Mouse (Mus musculus) liver, adult (tissue): Measurements from ENCODE around the gene 9330182L06Rik.

Experiments
- GATA4 ChIP-seq: IDR thresholded peaks from 2 replicates; pipeline ENCODE4 v1.6.1; 2014; ENCODE audit warnings: mild to moderate bottlenecking, low read length; ENCODE audit not compliant: insufficient replicate concordance

Gene 9330182L06Rik

DNA sequence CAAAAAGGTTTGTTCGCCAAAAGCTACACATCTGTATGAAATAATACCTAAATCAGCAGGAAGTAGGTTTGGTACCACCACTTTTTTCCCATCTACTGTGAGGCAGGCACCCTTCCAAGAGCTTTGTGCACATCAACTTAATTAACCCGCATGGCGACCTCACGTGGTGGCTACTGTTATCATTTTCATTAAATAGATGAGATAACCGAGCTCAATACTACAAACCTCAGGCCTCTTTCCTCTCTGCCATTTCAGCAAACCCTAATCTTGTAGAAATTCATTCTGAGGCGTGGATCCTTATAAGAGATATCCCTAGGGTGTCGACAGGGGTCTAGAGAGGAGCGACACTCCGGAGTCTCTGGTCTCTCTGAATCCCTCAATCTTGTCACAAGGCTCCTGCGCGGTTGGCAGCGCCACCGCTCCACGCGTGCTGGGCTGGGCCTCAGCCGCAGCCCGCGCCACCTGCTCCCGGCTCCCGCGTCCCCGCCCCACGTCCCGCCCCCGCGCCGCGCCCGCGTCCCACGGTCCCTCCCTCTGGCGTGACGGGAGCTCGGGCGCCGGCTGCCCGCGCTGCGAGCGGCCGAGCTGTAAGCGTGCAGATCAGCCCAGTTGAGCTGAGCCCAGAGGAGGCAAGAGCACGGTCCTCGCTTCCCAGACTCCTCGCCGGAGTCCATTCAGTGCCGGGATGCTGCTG lies at the start of gene 9330182L06Rik:
TSS of gene 9330182L06Rik (plus strand) at position 533 of the 694 bp plus-strand sequence.
- no peak for TF ChIP-seq GATA4

DNA sequence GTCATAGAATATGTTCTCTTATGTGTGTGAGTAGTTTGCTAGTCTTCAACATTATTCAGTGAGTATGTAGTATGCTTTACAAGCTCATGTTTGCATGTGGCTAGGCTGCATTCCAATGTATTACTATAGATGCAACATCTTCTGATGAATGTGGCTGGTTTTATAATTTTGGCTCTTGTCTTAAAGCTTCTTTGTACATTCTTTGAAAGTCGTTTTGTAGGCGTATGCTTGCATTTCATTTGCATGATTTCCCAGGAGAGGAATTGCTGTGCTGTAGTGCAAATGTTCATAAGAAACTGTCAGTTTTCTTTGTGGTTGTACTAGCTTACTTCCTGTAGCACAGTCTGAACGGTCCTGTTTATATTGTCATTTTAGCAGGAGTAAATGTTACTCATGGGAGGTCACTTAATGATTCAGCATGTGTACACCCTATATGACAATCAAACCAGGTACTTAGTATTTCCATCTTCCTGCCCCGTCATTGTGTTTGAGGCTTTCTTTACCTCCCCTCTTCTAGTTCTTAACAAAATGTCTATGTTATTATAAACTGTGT lies 38.4 kb upstream of the 9330182L06Rik start:
- TF ChIP-seq GATA4, result no peak

DNA sequence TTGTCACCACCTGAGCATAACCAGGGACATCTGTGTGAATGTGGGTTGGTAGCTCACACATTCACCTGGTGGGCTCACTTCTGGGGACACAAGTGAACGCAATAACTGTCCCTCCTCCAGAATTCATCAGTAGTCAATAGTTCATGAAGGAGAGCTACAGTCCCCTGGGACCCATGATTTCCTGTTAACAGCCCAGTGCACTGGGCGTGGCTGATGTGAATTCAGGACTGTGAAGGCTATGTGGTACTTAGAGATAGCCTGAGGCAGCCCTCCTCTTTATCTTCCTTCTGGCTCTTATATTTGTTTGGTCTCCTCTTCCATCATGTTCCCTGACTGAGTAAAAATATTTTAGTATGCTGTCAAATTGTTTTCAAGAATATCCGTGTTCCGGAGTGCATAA lies 1.6 kb upstream of the 9330182L06Rik start:
- TF ChIP-seq GATA4, result no peak

DNA sequence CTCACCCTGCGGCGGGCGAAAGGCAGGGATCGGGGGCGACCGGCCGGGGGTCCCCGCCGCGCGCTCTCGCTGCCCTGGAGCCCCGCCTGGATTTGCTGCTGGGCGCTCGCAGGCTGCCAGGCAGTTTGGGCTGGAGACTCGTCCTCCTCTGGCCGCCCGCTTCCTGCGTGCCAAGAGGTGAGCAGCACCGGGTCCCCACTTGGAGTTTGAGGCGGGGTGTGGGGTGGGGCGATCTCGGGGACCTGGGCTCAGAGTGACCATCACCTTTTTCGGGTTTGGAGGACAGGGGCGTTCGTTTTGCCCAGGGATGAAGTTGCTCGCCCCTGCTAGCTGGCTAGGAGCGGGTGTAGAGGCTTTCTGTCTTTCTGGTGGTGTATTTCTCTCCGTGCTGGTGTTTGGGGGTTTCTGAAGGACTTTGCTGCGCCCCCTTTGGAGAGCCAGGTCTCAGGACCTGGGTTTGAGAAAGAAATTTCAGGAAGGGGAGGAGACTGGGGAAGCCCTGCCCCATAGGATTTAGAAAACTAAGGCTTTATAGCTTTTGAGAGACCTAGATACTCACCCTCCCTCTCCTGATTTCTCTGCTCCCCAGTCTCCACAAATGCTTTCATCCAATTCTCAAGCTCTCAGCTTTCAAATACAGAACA lies 484 bp downstream of the 9330182L06Rik start:
- no peak for TF ChIP-seq GATA4

DNA sequence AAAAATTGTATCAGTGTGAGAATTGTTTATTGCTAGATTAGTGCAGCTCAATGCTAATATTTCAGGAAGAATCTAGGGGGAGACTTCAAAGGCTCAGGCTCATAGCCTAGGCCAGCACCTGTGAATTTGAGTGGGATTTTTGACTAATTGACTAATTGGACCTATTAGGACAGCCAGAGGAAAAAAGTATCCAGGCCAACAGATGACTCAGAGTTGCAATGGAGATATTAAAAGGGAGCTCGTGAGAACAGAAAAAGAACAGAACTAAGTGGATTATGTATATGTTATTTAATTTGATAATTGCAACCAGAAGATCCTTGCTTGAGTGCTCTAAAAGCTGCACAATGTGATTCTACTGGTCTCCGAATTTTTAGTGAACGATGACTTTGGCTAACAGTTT lies 3.7 kb downstream of the 9330182L06Rik start:
- TF ChIP-seq GATA4, result no peak

DNA sequence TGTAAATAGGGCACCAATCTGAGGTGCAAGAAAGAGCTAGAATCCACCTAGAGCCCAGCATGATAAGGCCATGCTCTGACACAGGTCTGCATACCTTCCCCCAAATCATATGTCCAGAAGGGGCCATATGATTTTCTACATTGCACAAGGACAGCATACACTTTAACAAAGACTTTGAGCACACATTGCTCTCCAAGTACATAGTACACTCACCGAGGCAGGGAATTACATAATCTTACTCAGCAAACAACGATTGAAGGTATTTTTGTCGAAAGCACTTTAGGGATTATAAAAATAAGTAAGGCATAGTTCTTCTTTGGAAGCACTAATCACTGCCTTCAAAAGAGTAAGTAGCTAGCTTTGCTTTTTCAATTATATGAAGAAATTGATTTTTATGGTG lies 7.1 kb downstream of the 9330182L06Rik start:
- no peak for TF ChIP-seq GATA4

DNA sequence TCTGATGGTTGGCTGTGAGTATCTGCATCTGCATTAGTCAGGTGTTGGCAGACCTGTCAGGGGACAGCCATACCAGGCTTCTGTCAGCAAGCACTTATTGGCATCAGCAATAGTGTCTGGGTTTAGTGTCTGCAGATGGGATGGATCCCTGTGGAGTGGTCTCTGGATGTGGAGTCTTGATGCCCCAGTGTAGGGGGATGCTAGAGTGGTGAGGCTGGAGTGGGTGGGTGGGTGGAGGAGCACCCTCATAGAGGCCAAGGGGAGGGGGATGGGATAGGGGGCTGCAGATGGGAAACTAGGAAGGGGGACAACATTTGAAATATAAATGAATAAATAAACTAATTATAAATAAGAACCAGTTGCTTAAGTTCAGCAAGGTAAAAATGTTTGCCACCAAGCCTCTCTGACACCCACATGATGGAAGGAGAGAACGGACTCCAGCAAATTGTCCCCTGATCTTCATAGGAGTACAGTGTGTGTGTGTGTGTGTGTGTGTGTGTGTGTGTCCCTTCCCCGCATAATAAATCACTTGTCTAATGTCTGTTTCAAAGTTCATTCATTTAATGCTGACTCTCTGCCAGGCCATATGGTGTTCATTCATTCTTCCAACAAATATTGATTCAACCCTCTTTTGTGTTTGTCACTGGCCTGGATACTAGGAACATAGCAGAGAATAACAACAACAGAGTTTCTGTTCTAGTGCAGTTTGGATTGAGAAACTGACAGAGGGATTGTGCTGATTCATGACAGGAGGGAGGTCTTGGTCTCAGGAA lies 30.0 kb downstream of the 9330182L06Rik start:
- no peak for TF ChIP-seq GATA4

DNA sequence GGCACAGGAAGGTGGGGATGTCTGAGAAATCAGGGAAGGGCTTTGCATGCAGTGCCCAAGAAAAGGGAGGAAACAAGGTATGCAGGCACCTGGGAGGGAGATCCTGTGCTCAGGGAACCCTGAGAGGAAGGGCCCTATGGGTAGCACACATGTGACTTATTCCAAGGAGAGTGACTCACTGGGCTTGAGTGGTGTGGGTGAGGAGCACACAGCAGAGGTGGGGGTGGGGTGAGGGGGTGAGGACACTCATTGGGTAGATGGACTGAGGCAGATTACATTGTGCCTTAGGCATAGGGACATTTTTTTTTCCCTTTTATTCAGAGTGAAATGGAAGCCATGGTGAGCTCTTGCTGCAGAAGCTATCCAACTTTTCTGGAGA lies 30.6 kb downstream of the 9330182L06Rik start:
- TF ChIP-seq GATA4, result no peak

DNA sequence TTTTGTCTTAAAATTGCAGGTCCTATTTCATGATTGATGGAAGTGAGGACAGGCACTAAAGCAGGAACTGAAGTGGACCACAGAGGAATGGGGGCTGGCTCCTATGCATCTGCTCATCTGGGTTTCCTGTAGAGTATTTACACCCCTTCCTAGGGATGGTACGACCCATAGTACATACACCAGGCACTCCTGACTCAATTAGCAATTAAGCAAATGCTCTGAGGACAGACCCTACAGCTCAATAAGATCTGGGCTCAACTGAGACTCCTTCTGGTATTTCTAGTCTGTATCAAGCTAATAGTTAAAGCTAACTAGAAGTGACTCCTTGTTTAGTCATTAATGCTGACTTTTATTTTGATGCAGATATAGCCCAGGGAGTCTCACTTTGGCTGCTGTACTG lies 60.9 kb downstream of the 9330182L06Rik start:
- TF ChIP-seq GATA4, result no peak

DNA sequence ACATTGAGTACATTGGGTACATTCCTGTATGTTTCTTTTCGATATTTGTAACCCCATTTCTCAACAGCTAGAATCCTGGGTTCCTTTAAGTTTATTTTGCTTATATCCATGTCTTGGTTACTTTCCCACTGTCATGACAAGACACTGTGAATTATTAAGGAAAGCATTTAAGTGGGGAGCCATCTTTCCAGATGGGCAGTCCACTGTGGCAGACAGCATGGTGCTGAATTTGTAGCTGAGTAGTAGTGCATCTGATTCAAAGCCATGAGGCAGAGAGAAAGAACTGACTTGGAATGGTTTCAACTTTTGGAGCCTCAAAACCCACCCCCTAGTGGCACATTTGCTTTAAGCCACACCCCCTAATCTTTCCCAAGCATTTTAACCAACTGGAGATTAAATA lies 61.6 kb downstream of the 9330182L06Rik start:
- TF ChIP-seq GATA4, result no peak

DNA sequence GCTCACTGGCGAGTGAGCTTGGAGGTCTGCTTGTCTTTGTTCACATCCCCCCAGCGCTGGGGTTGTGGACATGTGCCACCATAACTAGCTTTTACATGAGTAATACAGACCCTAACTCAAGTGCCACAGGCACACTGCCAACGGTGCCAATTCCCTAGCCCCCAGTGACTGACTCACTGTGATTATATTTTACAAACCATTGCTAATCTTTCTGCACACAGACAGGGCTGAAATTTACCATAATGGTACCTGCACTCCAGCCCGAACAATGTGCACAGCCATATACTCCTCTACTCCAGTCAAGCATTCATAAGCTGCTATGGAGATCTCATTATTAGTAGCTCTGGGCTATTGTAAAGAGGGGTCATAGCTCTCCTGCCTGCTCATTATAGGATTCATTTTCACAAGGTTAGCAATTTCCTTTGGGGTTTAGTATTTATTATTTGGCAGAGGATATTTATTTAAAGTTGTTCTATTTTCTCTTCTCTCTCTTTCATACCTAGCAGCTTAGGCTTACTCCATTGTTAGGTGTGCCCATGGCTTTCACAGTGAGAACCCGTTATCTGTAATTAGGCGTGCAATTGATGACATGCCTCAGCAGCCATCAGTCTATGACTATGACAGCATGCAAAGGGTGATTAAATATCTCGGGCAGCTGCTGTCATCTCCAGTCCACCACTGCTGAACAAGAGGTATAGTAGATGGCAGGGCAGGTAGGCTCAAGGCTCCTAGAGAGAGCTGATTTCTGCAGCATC lies 73.0 kb downstream of the 9330182L06Rik start:
- no peak for TF ChIP-seq GATA4

DNA sequence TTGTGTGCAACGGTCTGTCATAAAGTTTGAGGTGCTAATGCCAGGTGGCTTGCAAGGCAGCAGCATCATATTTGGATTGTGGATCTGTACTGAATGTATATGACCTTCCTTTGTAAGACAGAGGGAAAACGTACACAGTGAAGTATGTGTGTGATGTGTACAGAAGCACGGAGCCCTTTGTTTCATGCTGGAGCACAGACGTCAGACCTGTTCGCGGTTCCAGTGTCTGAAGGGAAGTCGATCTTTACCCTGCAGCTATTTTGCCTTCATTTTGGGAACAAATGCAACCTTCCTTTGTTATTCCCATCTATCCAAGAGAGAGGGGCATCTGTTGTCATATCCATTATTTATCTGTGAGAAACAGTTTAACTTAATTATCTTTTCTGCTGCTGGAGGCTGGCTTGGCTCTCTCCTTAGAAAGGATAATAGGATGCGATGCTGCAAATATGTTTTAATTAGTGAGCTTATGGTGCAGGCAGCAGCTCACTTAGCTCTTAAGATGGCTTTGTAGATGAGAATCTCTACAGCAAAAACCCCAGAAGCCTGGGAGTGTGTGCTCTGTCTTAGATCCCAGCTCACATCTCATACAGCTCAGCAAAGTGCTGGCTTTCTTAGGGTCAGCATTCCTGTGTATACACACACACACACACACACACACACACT lies 73.7 kb downstream of the 9330182L06Rik start:
- TF ChIP-seq GATA4, result no peak

DNA sequence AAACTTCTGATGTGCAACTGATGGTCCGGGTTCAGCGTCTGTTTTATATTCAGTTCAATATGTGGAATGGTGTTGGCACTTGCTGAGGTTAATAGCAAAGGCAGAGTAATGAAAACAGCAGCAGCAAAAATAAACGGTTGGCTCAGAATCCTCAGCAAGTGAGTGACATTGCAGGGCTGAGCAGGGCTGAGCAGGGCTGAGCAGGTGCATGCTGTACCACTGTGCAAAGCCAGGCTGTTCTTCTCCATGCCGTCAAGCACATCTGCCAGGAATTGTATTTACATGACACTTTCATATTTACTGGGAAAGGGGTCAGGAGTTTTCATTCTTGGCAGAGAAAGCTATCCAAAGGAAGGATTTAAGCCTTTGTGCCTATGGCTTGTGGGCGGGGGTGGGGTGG lies 78.7 kb downstream of the 9330182L06Rik start:
- TF ChIP-seq GATA4, result no peak

DNA sequence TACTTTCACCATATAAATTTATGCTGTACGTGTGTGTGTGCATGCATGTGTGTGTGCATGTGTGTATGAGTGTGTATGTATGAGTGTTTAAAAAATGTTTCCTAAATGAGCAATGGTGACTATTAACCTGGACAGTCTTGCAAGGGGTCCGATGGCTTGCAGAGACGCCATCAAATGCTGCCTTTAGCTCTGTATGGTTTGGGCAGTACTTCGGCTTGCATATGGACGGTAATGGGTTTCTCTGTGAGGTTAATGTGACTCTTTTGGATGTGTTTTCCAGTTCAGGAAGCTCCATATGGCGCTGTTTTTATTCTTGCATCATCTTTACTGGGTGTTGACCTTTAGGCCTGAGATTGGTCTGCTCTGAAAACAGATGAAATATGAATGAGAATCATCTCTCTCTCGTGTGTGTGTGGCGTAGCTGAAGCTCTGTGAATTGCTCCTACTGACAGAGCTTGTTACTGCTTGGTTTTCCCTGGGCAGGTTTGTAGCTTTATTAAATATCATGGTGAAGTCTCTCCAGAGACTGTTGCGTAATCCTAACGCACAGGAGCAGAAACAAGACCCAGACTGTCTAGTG lies 79.2 kb downstream of the 9330182L06Rik start:
- no peak for TF ChIP-seq GATA4
